Mouse (Mus musculus) adrenal gland, postnatal 10 days (tissue): ENCODE results near the gene Bmp7. TPM values are rescaled to one million over a fixed set of nuclear protein-coding genes. Genes with fewer than 3 reads are reported as not detected.

Source experiments
- DNase-seq: peaks from one replicate; pipeline ENCODE4 v3.0.0; 2021; ENCODE audit warnings: mixed read lengths
- total RNA-seq, 2 experiments: library from RNA; stranded (reverse); gene quantifications; 2 replicates each; pipeline ENCODE4 v1.2.3; 2021

Bmp7 gene
- total RNA-seq, 2 experiments from 2014 or later = 7.9 to 10.1 TPM

DNA sequence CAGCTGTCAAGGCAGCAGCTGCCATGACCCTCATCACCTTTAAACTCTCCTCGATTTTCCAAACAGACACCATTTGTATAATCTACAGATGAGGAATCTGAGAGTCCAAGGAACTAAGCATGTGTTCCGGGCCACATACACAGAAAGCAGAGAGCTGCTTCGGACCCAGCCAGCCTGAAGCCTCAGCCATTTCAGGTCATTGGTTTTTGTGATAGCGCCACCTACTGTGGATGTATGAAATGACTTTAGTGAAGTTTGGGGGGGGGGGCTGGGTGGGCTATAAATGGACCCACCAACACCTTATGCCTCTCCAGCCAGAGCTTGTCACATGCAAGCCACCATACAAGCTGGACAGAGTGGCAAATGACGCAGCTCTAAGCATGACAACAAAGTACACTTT, 8.9 kb upstream of the Bmp7 start:
- DNase-seq = no peak

DNA sequence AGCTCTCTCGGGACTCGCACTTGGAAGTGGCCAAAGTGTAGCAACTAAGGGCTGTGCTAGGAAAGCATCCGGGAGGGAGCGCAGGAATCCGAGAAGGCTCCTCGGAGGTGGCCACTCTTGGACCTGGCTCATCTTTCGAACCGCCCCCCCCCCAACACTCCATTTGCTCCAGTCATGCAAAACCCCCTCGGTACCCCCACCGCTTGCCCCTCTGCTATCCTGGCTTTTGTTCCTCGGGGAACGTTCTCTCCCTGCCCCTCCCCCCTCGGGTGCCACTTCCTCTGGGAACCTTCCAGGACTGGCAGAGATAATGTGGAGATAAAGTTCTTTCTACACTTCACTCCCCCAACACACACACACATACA, 660 bp upstream of the Bmp7 start:
- DNase-seq = no peak

DNA sequence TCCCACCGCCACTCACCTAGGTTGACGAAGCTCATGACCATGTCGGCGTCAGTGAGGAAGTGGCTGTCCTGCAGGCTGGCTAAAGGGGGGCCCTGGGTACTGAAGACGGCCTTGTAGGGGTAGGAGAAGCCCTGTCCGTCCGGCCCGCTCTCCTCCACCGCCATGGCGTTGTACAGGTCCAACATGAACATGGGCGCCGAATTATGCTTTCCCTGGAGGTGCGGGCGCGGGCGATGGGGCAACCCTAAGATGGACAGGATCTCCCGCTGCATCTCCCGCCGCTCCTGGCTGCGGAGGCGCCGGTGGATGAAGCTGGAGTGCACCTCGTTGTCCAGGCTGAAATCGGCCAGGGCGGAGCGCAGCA, 500 bp downstream of the Bmp7 start:
- peak; percentile 38 for DNase-seq

DNA sequence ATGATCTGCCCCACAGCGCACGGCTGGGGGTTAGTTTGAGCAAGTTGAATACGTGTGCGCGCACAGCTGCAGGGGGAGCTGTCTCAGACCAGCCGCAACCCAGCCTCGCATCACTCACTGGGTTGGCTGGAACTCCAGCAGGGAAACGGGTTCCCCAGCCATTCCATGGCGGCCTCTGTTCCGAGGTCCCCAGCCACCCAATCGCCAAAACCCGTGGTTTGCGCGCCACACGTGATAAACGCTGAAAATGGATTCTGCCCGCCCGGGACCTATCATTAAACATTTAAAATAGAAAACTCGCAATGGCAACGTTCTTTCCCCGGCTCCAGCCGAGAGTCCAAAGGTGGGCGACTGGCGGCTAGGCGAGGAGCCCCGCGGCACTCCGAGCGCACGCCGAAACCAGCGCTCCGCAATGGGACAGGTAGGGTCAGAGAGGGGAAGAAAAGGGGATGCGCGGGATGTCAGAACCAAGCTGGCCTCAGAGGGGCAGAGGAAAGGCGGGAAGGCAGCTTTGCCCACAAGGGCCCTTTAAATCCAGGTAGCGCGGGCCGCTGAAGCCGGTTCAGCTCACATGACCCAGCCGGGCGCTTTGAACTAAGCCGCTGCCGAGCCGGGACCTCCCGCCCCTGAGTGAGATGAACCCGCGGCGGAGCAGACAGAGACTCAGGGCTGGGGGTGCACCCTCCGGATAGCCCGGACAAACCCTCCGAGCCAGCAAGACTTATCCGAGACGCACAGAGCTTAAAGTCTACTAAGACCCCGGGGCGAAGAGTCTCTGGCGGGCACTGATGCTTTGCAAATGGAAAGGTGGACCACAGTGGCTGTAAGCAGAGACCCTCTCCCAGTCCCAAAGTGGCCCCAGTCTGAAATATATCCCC, 1.1 kb downstream of the Bmp7 start:
- DNase-seq = peak; percentile 57

DNA sequence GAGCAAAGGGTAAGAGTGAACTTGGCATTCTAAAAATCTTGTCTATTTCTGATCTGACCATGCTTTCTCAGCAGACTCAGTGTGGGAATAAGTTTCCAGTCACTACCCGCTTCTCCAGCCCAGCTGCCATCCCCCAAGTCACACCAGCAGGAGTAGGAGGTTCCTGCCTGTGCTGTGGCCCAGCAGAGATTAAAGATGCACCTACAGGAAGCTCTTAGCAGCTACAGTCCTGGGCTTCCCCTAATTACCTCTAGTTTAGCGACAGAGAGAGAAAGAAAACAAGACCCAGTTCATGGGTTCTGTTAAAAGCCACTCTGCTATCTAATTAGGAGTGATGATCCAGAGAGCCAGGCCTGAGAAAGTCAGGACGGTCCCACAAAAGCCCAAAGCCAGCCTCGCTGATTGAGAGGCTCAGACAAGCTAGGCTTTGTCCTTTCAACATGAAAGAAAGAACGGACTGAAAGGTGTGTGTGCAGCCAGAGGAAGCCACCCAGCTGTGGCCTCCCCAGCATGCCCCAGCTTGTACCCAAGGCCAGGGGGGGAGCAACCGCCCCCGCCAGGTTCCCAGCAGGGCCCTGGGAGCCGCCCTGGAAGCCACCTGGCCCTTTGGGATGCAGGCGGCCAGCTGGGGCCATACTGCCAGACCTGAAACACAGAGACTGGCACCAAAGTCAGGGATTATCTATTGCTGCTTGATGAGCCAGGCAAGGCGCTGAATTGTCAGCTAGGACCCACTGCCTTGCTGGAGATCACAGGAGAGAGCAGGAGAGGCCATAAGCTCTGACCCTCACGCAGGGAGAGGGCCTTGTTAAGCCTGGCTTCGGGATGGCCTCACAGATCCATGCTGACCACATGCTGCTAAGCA, 2.6 kb downstream of the Bmp7 start:
- DNase-seq = no peak

DNA sequence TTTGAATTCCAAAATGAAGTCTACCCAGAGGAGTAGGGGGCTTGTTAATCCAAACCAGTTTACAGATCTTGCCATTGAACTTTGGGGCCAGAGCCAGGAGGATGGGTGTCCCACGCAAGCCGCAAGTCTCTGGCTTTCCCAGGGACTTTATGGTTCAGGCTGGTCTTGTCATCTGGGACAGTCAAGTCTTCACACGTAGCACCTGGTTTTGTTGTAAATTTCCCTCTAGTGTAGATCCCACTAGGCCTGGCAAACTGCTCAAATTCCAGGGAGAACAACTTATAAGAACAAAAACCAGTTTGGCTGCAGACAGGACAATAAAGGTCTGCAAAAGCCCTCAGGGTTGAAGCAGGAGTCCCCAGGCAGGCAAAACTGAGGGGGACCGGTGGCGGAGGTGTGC, 3.3 kb downstream of the Bmp7 start:
- no peak for DNase-seq

DNA sequence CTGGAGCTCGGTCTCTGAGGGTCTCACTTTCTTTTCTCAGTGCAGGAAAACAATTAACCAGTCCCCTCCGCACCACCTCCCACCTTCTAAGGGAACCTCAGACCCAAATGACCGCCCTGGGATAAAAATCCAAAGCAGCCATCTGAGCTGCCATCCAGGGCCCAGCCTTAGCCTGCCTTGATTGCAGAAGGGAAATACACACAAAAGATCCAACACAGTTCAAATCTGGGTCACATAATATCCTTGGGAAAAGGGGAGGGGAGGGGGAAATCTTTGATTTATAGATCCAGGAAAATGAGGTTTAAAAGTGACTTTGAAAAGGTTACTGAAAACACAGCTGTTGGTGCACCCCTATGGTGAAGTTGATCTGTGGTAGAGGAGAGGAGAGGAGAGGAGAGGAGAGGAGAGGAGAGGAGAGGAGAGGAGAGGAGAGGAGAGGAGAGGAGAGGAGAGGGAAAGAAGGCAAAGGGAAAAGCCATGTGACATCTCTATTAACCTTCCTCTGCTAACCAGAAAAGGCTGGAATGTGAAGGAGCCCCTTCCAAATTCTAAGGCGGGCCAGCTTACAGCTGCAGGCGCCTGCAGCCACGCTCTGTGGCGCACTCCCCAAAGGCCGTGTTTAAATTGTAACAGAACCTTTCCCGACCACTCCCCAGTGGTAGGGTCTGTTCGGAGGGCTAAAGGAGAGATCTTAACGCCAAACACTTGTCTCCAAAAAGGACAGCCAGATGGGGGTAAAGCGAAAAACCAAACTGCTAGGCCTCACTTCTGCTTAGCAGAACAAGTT, 4.2 kb downstream of the Bmp7 start:
- no peak for DNase-seq

DNA sequence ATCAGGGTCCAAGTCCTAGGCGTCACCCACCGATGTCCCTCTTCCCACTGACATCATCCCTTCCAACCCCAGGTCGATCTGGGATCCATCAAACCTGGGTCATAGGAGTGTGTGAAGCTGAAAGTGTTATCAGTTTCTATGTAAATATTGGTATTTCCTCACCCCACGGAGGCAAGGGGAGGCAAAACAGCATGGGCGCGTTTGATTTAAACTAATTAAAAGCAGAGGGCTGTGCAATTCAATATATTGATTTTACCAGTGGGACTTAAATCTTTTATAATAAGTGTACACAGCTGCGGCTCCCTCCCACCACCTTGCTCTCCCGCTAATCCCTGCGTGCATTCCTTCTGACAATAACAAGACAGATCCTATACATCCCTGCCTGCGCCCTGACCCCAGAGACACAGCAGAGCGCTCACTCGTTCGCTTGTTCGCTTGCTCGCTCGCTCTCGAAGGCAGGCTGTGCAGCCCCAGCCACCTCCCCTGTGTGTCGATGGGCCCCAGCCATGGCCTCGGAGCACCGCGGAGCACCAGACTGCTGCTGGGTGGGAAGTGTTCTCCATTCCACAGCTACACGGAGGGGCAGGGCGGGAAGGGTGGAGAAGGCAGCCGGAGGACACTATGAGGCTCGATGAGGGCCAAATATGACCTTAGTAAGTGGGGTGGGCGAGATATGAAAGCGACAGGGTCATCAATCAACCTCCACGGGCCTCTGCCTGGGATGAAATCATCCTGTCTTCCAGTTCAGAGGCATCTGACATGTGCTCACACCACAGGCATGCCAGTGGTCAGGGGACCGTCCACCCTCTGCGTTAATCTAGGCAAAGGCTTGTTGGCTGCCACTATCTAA, 5.0 kb downstream of the Bmp7 start:
- DNase-seq = peak; percentile 35

DNA sequence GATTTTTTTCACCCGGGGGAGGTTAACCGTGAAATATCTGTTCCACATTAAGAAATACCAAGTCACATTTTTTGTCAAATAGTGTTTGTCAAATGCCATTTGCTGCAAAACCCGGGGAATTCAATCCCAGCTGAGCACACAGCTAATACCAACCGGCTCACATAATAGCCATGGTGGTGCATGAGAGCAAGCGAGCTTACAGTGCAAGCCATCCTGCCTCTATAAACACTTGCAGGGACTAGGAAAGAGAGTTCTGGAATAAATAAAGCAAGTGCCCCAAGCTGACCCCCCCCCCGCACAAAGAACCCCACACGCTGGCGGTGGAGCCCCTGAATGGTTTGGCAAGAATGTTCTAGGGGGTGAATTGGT, 5.7 kb downstream of the Bmp7 start:
- no peak for DNase-seq

DNA sequence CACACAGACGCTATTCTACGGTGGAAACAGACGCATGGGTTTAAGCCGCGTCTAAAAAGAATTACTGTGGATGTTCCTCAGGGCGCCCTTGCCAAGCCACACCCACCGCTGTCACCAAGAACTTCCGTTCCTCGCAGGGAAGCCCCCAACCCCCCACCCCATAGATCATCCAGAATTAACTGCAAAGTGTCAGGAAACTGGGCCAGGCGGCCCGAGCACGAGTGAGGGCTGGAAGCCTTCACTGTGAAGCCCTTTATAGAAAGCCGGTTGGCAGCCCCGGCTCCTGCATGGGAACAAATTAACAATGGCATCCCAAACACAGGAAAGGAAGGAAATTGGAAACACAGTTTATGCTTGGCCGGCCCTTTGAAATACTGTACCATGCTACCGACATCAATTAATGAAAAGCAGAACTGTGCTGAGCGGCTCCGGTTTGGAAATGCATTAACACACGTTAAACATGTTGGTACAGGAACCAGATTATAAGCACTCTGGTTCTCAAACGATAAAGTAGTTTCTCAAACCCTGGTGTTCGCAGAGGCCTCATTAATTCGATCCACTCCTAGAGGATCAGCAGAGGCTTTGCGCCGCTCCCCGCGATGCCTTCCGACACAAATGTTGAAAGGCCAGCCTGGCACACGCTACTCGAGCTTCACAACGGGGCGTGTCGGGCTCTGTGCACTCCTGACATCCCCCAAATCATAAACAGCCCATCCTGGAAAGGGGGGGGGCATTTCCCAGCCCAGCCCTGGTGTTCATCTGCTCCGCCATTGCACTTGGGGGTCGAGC, 6.3 kb downstream of the Bmp7 start:
- peak; percentile 62 for DNase-seq

DNA sequence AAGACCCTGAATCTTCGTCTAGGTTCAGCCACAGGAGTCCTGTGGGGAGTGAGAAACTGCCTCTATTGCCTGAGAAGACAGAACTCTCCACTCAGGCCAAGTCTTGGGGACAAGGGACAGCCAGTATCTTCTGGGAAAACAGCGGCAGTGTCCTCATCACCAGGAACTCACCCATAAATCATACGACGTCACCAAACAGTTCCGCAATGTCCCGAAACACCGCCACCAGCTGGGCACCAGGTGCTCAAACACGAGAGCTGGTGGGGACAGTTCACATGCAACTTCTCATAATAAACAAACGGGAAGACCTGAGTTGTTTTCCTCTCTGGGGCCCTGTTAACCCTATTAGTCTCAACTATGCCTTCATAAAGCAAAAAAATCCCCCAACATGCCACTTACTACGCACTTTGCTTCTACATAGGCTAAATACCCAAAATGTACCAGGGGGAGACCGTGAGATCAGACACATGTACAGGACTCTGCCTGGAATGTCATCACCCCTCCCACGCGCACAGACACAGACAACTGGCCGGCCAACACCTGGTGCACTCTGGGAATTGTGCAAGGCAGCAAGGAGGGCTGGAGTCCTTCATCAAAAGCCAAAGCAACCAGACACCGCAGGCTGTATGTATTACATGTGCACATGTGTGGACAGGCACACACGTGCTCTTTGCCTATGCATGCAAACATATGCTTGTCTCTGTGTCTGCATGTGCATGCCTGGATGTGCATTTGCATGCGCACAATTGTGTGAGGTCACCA, 8.8 kb downstream of the Bmp7 start:
- DNase-seq = no peak

DNA sequence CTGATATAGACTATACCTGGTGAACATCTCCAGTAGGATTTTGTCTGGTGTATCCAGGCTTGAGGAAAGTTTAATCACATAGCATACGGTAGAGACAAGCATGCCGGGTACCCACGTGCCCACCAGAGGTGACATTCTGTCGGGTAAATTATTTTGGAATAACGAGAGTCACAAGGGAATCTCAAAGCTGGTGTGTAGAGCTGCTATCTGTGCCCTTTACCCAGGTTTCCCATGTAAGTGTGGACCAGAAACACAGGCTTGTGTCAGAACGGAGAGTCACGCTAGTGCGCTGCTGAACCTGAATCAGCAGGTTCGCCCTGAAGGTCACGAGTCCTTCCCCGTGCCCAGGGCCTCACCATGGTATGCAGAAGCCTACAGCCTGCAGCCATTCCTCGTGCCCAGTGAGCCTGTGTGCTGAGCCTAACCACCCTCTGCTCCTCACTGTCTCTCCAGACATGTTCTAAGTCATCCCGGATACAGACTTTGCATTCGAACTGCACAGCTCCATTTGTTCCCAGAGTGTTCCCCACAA, 10.2 kb downstream of the Bmp7 start:
- DNase-seq = no peak

DNA sequence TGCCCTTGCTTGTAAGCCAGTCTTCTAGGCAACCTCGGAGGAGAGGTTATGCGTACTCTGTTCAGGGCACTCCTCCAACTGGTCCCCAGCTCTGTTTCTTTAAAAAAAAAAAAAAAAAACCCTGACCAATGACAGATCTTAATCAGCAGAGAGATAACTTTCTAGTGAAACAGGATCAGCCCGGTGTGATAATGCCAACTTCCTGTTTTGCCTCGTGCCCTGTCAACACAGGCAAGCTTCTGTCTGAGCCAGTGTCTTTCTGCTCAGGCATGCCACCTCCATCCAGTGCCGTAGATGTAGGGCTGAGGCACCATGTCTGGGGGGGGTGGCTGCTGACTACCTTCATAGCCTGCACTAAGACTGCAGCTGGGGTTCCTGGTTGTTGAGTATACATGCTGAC, 12.5 kb downstream of the Bmp7 start:
- no peak for DNase-seq

DNA sequence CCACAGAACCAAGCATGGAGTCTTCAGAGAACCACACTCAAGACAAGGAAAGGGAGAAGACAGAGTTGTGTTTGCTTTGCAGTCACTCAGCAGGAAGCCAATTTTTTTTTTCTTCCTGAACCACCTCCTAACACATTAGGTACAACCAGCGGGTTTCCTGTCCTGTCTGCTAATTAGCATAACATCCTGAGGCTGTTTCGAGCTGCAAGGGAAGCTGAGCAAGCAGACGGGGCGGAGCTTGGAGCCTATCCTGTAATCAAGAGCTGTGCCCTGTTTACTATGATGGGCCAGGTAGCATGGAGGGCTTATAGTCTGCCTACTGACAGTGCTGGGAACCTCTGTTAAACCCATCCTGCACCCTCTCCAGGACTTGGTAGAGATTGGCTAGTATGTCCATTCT, 13.8 kb downstream of the Bmp7 start:
- no peak for DNase-seq

DNA sequence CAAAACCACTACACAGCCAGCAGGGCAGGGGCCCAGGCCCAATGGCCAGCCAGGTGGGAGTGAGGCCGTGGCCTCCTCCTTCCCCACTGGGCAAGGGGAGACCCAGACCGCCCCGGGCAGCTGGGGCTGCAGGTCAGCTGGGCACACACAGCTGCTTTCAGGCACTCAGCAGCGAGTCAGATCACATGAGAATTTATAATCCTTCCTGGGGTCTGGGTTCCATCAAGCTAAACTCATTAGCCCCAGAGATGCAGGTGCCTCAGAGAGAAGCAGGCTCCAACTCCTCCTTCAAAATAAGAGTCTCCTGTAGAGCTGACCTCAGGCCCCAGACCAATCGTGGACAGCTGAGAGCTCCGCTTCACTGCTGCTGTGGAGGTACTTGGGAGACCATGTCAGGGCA, 15.2 kb downstream of the Bmp7 start:
- no peak for DNase-seq

DNA sequence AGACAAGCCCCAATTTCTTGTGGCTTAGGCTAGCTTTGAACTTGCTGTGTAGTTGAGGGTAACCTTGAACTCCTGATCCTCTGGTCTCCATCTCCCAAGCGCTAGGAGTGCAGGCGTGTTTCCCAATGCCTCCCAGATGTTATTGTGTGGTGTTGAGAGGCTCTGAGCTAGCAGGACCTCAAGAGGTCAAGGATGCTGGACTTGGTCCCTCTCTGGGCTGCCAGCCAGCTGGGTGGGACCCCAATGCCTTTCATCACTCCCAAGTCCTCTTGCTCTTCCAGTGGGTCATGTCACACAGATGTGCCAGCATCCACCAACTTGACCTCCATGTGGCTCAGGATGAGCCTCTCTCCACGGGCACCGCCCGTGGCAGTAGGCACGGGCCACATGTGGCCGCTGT, 16.9 kb downstream of the Bmp7 start:
- peak; percentile 67 for DNase-seq

DNA sequence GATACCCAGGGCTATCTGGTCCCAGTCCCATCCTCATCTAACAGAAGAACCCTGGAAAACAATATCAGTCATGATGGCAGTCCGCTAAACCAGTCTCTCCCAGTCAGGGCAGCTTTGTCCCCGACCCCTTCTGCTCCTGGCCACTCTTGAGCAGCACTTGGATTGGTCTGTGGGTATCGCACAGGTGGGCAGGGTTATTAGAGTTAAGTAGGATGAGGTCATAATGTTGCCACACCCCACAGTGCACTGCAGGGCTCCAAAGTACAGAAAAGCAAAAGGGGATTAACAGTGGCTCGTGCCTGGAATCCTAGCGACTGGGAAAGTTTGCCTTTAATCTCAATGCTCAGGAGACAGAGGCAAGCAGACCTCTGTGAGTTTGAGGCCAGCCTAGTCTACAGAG, 17.5 kb downstream of the Bmp7 start:
- DNase-seq = no peak

DNA sequence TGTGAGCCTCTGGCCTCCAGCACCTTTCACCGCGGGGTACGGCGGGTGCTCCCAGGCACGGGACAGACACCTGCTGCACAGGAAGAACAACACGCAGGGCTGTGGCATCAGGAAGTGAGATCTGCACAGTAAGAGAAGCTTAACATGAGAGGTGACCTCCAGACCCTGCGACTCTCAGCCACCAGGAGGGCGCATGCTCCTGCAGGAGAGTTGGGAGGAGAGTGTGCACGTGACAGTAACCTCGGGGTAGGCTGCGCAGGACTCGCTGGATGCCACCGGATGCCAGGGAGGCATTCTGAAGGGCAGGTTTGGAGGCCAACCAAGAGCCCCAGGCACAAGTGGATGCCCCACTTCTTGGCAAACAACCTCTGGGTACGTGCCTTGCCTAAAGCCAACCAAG, 26.1 kb downstream of the Bmp7 start:
- no peak for DNase-seq

DNA sequence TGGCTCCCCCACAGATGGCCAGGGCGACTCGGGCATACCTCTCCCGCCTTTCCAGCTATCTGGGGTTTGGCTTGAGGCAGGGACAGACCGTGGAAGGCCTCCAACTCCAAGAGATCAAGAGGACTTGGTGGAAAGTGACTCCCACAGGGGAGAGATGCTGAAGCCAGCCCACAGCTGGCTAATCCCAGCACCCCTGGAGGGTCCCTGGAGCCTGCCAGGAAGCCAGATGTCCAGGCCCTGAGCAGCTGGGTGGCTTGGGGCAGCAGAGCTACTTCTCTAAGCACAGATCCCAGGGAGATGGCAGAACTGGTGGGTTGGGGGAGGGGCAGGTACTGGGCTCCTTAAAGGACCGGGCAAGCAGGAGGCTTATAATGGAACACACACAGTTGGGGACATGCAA, 28.4 kb downstream of the Bmp7 start:
- DNase-seq = no peak

DNA sequence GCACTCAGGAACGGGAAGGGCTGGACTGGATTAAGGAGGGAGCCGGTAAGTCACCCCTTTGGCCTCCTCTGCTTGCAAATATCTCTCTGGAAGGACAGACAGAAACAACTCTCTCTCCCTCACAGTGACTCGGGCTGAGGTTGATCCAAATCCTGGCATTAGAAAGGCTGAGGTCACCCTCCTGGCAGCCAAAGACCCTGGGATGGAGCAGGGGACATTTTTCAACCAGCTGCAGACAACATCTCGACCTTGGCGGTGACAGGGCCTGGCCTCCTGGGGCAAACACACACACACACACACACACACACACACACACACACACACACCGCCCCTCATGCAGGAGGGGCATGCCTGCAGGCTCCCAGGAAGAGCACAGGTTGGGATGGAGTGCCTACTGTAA, 29.0 kb downstream of the Bmp7 start:
- peak; percentile 79 for DNase-seq
